Mouse (Mus musculus): ENCODE results near the gene Haus7. TPM values are rescaled to one million over a fixed set of nuclear protein-coding genes. Genes with fewer than 3 reads are reported as not detected.

Haus7 gene
- total RNA-seq (2012; rRNA removed) (32.9 and 41.3 TPM in 2 replicates), total RNA-seq (2014; rRNA removed) (34.9 and 36.8 TPM in 2 replicates), polyA plus RNA-seq (2012; ENCODE audit: insufficient read length, low read depth) (34.2 and 41.0 TPM in 2 replicates)

GRCm38 (mm10) chrX:73458877-73459392 lies at the start of gene Haus7:
Gene Haus7 (minus strand): TSS chrX:73459044.
- Histone ChIP-seq H3K9me3 (replicated peaks; ENCODE audit: low read length) (no peaks in the 10 kb centered on the region), H3K36me3 (replicated peaks in 1 of 2; ENCODE audit: control insufficient read depth in 1 of 2, insufficient read depth in 1 of 2, low read length in 1 of 2) (peaks cover 0 to 4% of the 10 kb centered on the region in 2 experiments), H3K9ac (ENCODE audit: insufficient read depth, low read depth) (peak within 1 kb of the TSS; percentile 65), H3K27me3 (replicated peaks) (no peaks in the 10 kb centered on the region), H3K4me1 (ENCODE audit: control insufficient read depth in 1 of 2, insufficient read depth in 2 of 2) (peaks cover 0 to 7% of the 10 kb centered on the region in 2 experiments; a peak in 2 of 4 replicates), H3K27ac (ENCODE audit: insufficient read depth, low read depth) (no peak within 1 kb of the TSS), H3K4me3 (replicated peaks in 1 of 3; ENCODE audit: low read depth in 2 of 3, low read length in 2 of 3, poor library complexity in 1 of 3) (peak within 1 kb of the TSS; percentile 60 to 82 (median 65)), H3K79me2 (replicated peaks; ENCODE audit: control insufficient read depth, extremely low read depth, insufficient read depth, poor library complexity, severe bottlenecking) (no peaks in the 10 kb centered on the region), H3K4me2 (ENCODE audit: insufficient read depth, low read depth, poor library complexity, severe bottlenecking) (peak within 1 kb of the TSS; percentile 93)
- peak; percentile 65 for TF ChIP-seq RAD21 (IDR thresholded peaks at IDR 0.05; ENCODE audit: low read depth, low read length)
- TF ChIP-seq SIN3A (IDR thresholded peaks at IDR 0.05; ENCODE audit: low read length) = peak; percentile 58; the same call in 1 of the 2 replicates
- TF ChIP-seq PAX5 (IDR thresholded peaks at IDR 0.05; ENCODE audit: low read length) = no peak
- no peak for TF ChIP-seq ZNF384 (IDR thresholded peaks at IDR 0.05; ENCODE audit: low read depth, low read length)
- TF ChIP-seq NRF1 (IDR thresholded peaks at IDR 0.05; ENCODE audit: low read depth, low read length) = peak; percentile 69
- TF ChIP-seq CHD2 (IDR thresholded peaks at IDR 0.05; ENCODE audit: low read length) = peak; percentile 57
- peak; percentile 38; the same call in 1 of the 2 replicates for TF ChIP-seq MXI1 (IDR thresholded peaks at IDR 0.05; ENCODE audit: low read depth, low read length)
- TF ChIP-seq E2F4 (IDR thresholded peaks at IDR 0.05; ENCODE audit: insufficient replicate concordance, low read depth, low read length) = no peak
- TF ChIP-seq CHD1 (IDR thresholded peaks at IDR 0.05; ENCODE audit: low read depth, low read length) = no peak
- peak; percentile 57; the same call in 1 of the 2 replicates for TF ChIP-seq POLR2A (IDR thresholded peaks at IDR 0.05; ENCODE audit: low read depth, low read length)
- no peak for TF ChIP-seq MAFK (IDR thresholded peaks at IDR 0.05; ENCODE audit: insufficient replicate concordance, low read length)
- peak; percentile 50 for TF ChIP-seq NELFE (IDR thresholded peaks at IDR 0.05; ENCODE audit: low read depth, low read length)
- 0 out of 2 replicates have a peak, but pooled peaks have one; percentile 12 for TF ChIP-seq ELF1 (IDR thresholded peaks at IDR 0.05; ENCODE audit: low read depth, low read length)
- TF ChIP-seq CTCF (conservative IDR thresholded peaks at IDR 0.05 in 1 of 2, IDR thresholded peaks at IDR 0.05 in 1 of 2; ENCODE audit: low read depth in 2 of 2, low read length in 2 of 2) = peak in 1 of 2 experiments; percentile 73; a peak in 3 of 4 replicates
- peak; percentile 76 for TF ChIP-seq SMC3 (IDR thresholded peaks at IDR 0.05; ENCODE audit: low read depth, low read length)
- no peak for TF ChIP-seq MAZ (IDR thresholded peaks at IDR 0.05; ENCODE audit: low read depth, low read length)
- in situ Hi-C loops (cut with MboI; ENCODE audit: low pct_ligation_motif_present, low pct_unique_long_range_greater_than_20kb, low sequenced_read_pairs) (no loop called here), dilution Hi-C loops (cut with MboI; ENCODE audit: extremely low pct_ligation_motif_present, extremely low pct_unique_long_range_greater_than_20kb, low sequenced_read_pairs) (no loop called here)
- peak; percentile 92 for DNase-seq (ENCODE audit: extremely low read depth)

- Histone ChIP-seq H3K4me2 (ENCODE audit: insufficient read depth, low read depth, poor library complexity, severe bottlenecking) (no peak overlapping the region), H3K27me3 (replicated peaks) (no peaks in the 10 kb centered on the region), H3K9me3 (replicated peaks; ENCODE audit: low read length) (no peaks in the 10 kb centered on the region), H3K27ac (ENCODE audit: insufficient read depth, low read depth) (no peak overlapping the region), H3K36me3 (replicated peaks in 1 of 2; ENCODE audit: control insufficient read depth in 1 of 2, insufficient read depth in 1 of 2, low read length in 1 of 2) (no peaks in the 10 kb centered on the region), H3K4me3 (replicated peaks in 1 of 3; ENCODE audit: low read depth in 2 of 3, low read length in 2 of 3, poor library complexity in 1 of 3) (no peak overlapping the region), H3K9ac (ENCODE audit: insufficient read depth, low read depth) (no peak overlapping the region), H3K4me1 (ENCODE audit: control insufficient read depth in 1 of 2, insufficient read depth in 2 of 2) (no peaks in the 10 kb centered on the region), H3K79me2 (replicated peaks; ENCODE audit: control insufficient read depth, extremely low read depth, insufficient read depth, poor library complexity, severe bottlenecking) (no peaks in the 10 kb centered on the region)
- in situ Hi-C loops (cut with MboI; ENCODE audit: low pct_ligation_motif_present, low pct_unique_long_range_greater_than_20kb, low sequenced_read_pairs) = no loop called here
- DNase-seq (ENCODE audit: extremely low read depth) = no peak
- dilution Hi-C loops (cut with MboI; ENCODE audit: extremely low pct_ligation_motif_present, extremely low pct_unique_long_range_greater_than_20kb, low sequenced_read_pairs) = no loop called here
- no peak for TF ChIP-seq JUN (IDR thresholded peaks at IDR 0.05; ENCODE audit: insufficient read depth, low read depth, low read length)
- no peak for TF ChIP-seq UBTF (IDR thresholded peaks at IDR 0.05; ENCODE audit: low read depth, low read length)
- no peak for TF ChIP-seq RCOR1 (conservative IDR thresholded peaks at IDR 0.05; ENCODE audit: low read depth, low read length)
- TF ChIP-seq MAFK (IDR thresholded peaks at IDR 0.05; ENCODE audit: insufficient replicate concordance, low read length) = no peak
- no peak for TF ChIP-seq ZKSCAN1 (IDR thresholded peaks at IDR 0.05; ENCODE audit: borderline replicate concordance, low read depth, low read length)
- no peak for TF ChIP-seq ZC3H11A (IDR thresholded peaks at IDR 0.05; ENCODE audit: low read depth, low read length)
- TF ChIP-seq ETS1 (conservative IDR thresholded peaks at IDR 0.05; ENCODE audit: low read depth, low read length) = no peak
- no peak for TF ChIP-seq E2F4 (IDR thresholded peaks at IDR 0.05; ENCODE audit: insufficient replicate concordance, low read depth, low read length)
- TF ChIP-seq CHD2 (IDR thresholded peaks at IDR 0.05; ENCODE audit: low read length) = no peak
- no peak for TF ChIP-seq TCF12 (IDR thresholded peaks at IDR 0.05; ENCODE audit: low read depth, low read length)
- TF ChIP-seq IRF4 (IDR thresholded peaks at IDR 0.05; ENCODE audit: low read depth, low read length) = no peak
- no peak for TF ChIP-seq BHLHE40 (IDR thresholded peaks at IDR 0.05; ENCODE audit: low read depth, low read length)
- no peak for TF ChIP-seq CHD1 (IDR thresholded peaks at IDR 0.05; ENCODE audit: low read depth, low read length)
- no peak for TF ChIP-seq NELFE (IDR thresholded peaks at IDR 0.05; ENCODE audit: low read depth, low read length)
Measured at GRCm38 (mm10) chrX:73506577-73506976, 47.7 kb upstream of the Haus7 start.

Measured in CH12.LX (cell line).